Mouse (Mus musculus) cerebellum, adult 2 months (tissue): Measurements from ENCODE around the gene Gm3149.
"Not testable (repeated sequence)": the region's sequence is repeated elsewhere in the genome, so short reads cannot be mapped to it uniquely, and the experiment has no call there.

Source experiments
- CTCF ChIP-seq: fragments of 200-500 bp; IDR thresholded peaks from 2 replicates; pipeline ENCODE4 v1.5.1; 2011; ENCODE audit warnings: low read depth, mild to moderate bottlenecking, control low read depth, low read length, moderate library complexity, borderline replicate concordance; ENCODE audit not compliant: insufficient read depth
- POLR2A ChIP-seq: fragments of 200-500 bp; IDR thresholded peaks from 2 replicates; pipeline ENCODE4 v1.6.1; 2011; ENCODE audit warnings: low read length, control low read depth, borderline replicate concordance; ENCODE audit not compliant: insufficient read depth

DNA sequence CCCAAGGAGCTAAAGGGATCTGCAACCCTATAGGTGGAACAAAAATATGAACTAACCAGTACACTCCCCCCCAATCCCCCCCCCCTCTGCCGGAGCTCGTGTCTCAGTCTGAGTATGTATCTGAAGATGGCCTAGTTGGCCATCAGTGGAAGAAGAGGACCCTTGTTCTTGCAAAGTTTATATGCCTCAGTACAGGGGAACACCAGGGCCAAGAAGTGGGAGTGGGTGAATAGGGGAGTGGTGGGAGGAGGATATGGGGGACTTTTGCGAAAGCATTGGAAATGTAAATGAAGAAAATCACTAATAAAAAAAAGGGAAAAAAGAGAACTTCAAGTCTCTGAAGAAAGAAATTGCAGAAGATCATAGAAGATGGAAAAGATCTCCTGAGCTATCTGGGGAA lies 51.9 kb downstream of the Gm3149 start:
- not testable (repeated sequence) for TF ChIP-seq CTCF, POLR2A
